Mouse (Mus musculus): ENCODE measurements around the gene Gpatch4.

The Gpatch4 gene

GRCm38 (mm10) chr3:88042661-88043421 lies at the start of gene Gpatch4:
Gene Gpatch4 (plus strand): TSS chr3:88043108.
- DNase-seq (ENCODE audit: low spot score in 2 of 2) = peak; percentile 55 to 82

DNA sequence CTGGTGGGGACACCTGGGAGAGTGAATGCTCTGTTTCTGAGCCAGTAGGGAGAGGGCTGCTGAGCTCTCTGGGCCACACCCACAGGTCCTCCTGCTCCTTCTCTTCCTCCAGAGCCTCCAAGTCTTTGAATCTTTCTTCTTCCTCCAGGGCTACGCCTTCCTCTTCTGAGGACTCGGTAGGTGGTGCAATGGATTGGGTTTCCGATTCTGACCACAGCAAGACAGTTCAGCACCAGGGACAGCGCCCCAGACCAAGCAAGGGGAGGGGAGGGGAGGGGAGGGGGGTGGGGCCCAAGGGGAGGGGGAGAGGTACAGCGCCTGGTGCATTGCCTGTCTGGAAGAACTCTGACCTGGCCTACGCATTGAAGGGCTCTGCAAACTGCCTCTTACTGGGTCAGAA lies 49.5 kb upstream of the Gpatch4 start:
- DNase-seq (ENCODE audit: low spot score in 2 of 2) = peak in 1 of 2 experiments; percentile 70

GRCm38 (mm10) chr3:87995331-87995730 lies 47.6 kb upstream of the Gpatch4 start:
- DNase-seq (ENCODE audit: low spot score in 2 of 2) = no peak

DNA sequence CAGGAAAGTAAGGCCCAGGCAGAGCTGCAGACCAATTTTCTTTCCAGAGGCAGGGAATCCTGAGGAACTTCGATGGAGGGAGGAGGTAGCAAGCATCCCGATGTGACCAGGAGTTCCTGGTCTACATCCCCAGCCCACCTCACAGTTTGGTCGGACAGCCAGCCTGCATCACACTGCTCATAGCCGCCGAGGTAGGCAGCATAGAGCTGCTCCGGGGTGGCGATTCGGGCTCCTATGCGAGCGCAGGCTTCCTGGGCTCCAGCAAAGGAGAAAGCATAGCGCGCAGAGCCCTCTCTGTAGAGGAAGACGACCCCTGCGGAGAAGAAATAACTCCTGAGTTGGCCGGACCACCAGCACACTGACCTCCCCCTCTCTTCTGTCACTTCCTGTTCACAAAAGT lies 46.5 kb upstream of the Gpatch4 start:
- DNase-seq (ENCODE audit: low spot score in 2 of 2) = no peak

DNA sequence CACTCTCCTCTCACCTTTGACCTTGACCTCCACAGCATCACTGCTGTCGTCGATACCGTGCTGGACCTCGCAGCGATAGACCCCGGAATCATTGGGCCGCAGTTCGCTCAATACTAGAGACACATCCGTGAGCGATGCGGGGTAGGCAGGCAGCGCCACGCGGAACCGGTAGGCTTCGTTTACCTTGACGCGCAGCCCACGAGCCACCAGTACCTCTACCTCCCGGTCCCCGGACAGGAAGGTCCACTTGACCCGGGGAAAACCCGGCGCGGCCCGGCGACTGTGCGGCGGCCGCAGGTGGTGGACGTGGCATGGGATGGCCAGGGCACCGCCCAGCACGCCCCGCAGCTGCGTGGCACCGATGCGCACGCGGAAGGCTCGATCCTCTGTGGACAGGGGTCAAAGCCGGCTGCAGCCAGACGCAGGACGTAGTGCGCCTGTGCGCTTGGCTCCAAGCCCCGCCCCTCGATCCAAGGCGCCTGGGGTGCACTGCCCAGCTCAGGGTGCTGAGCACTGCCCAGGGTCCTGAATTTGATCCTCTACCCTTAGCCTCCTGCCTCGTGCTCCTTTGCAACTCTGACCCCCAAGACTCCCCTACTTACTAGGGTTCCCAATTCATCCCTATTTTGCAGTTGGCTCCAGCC lies 45.8 kb upstream of the Gpatch4 start:
- DNase-seq (ENCODE audit: low spot score in 2 of 2) = no peak

GRCm38 (mm10) chr3:87998747-87999146 lies 44.2 kb upstream of the Gpatch4 start:
- DNase-seq (ENCODE audit: low spot score in 2 of 2) = no peak

DNA sequence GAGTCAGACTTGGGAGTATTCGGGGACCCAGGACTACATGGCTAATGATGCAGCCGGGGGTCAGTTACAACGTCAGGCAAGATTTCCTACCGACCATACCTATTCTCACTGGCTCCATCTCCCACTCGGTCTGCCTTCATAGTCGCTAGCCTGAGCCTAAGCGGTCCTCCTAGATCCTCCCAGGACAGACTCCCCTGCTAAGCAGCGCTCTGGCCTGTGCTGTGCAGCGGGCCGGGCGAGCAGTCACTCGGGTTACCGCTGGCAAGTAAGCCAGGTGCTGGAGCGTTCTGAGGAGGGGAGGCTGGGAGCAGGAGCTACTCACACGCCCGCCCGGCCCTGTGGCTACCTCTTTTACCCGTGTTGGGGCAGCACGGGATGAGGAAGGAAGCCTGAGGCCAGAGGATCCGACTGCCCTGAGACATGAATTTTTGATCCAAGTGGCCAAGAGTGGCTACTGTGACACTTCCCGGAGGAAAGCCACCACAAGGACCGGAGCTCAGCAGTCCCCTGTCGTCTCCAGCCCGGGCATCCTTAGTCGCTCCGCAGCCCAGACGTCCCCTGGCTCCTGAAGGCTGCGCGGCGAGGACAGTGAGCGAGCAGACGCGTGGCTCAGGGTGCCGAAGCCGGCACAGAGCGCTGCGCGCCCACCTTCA lies 43.5 kb upstream of the Gpatch4 start:
- DNase-seq (ENCODE audit: low spot score in 2 of 2) = no peak

DNA sequence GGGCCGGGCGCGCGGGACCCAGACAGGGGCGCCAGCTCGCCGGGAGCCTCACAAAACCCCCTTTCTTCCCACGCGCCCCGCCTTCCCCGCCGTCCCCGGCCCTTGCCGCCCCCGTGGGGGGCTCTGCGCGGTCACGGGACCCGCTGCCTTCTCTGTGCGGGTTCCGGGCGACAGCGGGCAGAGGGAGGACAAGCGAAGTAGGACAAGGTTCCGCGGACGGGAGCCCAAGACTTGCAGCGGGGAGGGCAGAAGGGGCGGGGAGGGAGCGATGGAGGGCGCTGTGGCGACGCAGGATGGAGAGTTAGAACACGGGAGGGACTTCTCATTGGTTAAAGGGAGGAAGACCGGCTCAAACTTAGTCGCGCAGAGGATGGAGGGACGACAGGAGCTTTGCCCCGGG lies 42.7 kb upstream of the Gpatch4 start, which contains the start of gene Bcan:
Bcan (minus strand) TSS at position 50 of the 400 bp plus-strand sequence.
- no peak for DNase-seq (ENCODE audit: low spot score in 2 of 2)

DNA sequence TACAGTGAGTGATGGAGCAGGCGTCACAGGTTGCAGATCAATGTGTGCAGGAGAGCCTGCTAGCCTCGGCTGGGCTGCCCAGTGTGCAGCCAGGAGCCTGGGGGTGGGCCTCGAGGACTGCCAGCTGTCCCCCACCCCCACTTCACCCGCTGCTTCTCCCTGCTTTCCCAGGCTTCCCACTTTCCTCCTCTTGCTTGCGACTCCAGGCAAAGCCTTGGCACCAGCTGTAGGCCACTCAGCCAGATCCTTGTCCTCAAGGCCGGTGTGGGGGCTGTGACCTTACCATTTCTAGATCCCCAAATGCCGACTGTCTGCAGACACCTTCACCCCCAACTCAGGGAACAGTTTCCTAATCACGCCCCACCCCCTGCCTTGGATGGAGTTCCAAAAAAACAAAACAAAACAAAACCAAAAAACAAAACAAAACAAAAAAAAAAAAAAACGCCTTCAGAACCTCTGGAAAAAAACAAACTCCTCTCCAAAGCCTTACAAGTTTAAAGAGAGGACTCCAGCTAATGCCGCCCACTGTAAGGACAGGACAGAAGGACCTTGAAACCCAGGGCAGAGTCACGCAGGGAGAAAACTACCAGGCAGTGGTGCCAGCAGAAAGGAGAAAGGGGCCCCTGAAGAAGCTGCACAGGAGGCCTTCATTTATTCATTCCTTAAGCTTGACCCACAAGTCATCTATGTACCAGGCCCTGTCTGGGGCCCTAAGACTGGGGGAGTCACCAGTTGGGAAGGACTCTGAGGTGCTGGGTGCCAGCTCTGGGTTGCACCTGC lies 41.9 kb upstream of the Gpatch4 start:
- DNase-seq (ENCODE audit: low spot score in 2 of 2) = no peak

DNA sequence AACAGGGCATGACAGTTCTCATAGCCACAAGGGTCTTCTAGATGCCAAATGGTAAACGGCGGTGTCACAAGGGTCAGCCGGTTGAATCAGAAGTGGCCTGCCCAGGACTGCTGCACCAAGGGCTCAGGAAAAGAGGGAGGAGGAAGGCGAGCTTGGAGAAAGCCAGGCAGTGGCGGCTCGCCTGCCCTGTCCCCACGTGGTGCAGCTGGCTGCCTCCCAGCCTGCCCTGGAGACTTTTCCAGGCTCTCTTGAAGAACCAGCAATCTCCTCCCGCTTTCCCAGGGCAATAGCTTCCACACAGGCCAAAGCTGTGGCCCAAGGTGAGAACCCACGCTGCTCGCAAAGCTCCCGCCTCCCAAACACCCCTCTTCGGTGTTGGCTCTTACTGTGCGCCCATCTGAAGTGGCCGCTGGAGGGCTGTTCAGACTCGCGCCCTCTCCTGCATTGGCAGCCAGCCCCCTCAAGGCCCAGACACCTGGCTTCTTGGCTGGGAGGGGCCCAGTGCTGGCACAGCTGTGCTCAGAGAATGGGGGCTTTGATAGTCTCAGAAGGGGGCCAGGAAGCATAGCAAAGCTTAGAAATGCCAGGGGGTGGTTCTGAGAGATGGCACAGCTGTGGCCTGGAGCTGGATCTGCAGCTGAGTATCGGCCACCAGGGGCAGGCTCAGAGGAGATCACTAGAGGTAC lies 40.5 kb upstream of the Gpatch4 start:
- DNase-seq (ENCODE audit: low spot score in 2 of 2) = no peak

- no peak for DNase-seq (ENCODE audit: low spot score in 2 of 2)
Observed at GRCm38 (mm10) chr3:88005822-88006786, 36.8 kb upstream of the Gpatch4 start.

GRCm38 (mm10) chr3:88010634-88011265 lies 32.2 kb upstream of the Gpatch4 start:
- peak in 1 of 2 experiments; percentile 46 for DNase-seq (ENCODE audit: low spot score in 2 of 2)

- peak; percentile 55 to 83 for DNase-seq (ENCODE audit: low spot score in 2 of 2)
Observed at GRCm38 (mm10) chr3:88022322-88023191, 20.4 kb upstream of the Gpatch4 start.

DNA sequence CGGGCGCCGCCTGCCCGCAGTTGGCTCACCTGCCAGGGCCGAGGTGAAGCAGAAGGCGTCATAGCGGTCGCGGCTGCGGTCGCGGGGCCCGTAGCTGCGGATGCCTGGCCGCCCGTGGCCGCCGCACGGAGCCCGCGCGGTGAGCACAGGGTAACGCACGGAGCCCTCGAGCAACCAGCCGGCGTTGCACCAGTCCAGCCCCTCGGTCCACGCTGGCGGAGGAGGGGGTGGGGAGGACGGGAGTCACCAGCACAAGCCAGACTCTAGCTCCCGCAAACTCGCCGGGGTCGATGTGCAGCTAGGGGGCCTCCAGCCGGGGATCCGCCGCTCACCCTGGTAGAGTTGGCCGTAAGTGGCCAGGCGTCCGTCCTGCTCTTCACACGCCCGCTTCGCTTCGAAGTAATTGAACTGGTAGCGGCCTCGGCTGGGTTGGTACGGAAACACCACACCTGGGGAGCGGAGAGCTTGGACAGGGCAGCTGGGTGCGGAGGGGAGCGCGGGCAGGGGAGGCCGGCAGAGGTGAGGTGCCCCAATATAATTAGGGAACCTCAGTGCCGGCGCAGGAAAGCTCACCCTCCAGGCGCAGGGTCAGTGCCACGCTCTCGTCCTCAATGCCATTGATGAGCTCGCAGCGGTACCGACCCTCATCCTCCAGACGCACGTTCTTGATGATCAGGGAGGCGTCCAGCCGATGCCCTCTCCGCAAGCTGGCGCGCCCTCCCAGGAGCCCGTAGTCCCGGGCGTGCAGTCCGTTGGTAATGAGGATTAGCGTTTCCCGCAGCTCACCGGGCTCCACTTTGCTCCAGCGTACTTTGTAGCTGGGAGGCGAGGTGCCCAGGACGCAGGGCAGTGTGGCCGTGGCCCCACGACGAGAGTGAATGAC lies 19.5 kb upstream of the Gpatch4 start:
- DNase-seq (ENCODE audit: low spot score in 2 of 2) = peak in 1 of 2 experiments; percentile 15

GRCm38 (mm10) chr3:88026823-88027222 lies 16.1 kb upstream of the Gpatch4 start:
- DNase-seq (ENCODE audit: low spot score in 2 of 2) = no peak

- peak in 1 of 2 experiments; percentile 43 for DNase-seq (ENCODE audit: low spot score in 2 of 2)
Observed at GRCm38 (mm10) chr3:88027434-88028186, 15.3 kb upstream of the Gpatch4 start, which contains the start of gene Hapln2. Gene Hapln2 (minus strand): TSS chr3:88027583.

All from spleen, postnatal 10 days (tissue).